Mouse (Mus musculus) activated CD4-positive, CD25-positive, alpha-beta regulatory T cell, adult 4 months (primary cell): ENCODE data around the gene Itgae. TPM values are rescaled to one million over a fixed set of nuclear protein-coding genes. Genes with fewer than 3 reads are reported as not detected.
A peak's percentile ranks its signal among the peaks of the same experiment; 100 is the strongest.

Source experiments
- ATAC-seq: one replicate; pipeline ENCODE4 v1.8.0; 2017
- polyA plus RNA-seq, 2 experiments: library from polyadenylated mRNA; unstranded; fragments of 100-300 nt; shearing (Covaris generic); gene quantifications; one replicate each; pipeline ENCODE4 v1.2.1; 2017

Itgae gene
- 100 to 1,000 TPM in 1 of 2 experiments, 10 to 100 TPM in 1; 94.7 to 118 TPM for polyA plus RNA-seq

- ATAC-seq, result no peak
Observed at GRCm38 (mm10) chr11:73090283-73090682, at the start of gene Itgae. Itgae (plus strand) TSS chr11:73090583.

DNA sequence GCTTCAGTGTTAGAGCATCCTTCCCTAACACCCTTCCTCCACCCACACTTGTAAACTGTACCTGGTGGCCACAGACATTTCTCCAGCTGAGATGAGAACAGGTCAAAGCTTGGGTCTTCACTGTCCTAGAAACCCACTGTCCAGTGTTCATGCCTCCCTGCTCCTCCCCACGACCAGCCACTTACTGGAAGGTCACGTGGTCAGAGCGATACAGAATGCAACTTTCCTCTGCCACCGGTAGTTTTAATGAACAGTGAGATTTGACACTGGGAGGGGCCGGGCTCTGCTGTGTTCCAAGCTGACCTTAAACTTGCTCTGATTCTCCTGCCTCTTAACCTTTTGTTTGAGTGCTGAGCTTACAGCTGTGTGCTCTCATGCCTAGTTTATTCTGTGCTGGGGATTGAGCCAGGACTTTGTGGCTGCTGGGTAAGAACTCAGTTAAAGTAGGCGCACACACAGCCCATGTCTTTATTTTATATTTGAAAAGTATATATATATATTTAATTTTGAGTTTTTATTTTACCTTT is 46.1 kb upstream of the Itgae start:
- no peak for ATAC-seq

- no peak for ATAC-seq
Observed at GRCm38 (mm10) chr11:73044789-73045188, 45.6 kb upstream of the Itgae start.

- peak; percentile 94 for ATAC-seq
Observed at GRCm38 (mm10) chr11:73047542-73047996, 42.8 kb upstream of the Itgae start, which contains the start of gene Ncbp3. Ncbp3 (plus strand) TSS chr11:73047783.

- ATAC-seq, result peak; percentile 47
Observed at GRCm38 (mm10) chr11:73048030-73048876, 42.1 kb upstream of the Itgae start.

GRCm38 (mm10) chr11:73049335-73049734 is 41.0 kb upstream of the Itgae start:
- no peak for ATAC-seq

- ATAC-seq, result no peak
Observed at GRCm38 (mm10) chr11:73052795-73053194, 37.6 kb upstream of the Itgae start.

GRCm38 (mm10) chr11:73057701-73058100 is 32.7 kb upstream of the Itgae start:
- no peak for ATAC-seq

GRCm38 (mm10) chr11:73059630-73060029 is 30.8 kb upstream of the Itgae start:
- no peak for ATAC-seq

GRCm38 (mm10) chr11:73061413-73061812 is 29.0 kb upstream of the Itgae start:
- no peak for ATAC-seq

DNA sequence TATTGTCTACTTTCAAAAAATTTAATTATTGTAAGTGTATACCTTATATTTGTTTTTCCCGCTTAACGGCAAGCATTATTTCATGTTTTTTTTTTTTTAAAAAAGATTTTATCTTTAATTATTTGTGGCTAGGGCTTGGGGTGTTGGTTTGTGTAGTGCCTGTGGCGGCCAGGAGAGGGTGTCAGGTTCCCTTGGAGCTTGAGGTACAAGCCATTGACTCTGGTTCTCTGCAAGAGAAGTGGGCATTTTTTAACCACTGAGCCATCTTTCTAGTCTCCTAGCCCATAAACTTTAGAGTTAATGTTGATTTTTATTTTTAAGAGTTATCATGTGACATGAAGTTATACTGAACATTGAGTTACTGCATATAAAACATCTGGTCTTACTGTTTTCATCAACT is 18.5 kb upstream of the Itgae start:
- peak; percentile 69 for ATAC-seq

DNA sequence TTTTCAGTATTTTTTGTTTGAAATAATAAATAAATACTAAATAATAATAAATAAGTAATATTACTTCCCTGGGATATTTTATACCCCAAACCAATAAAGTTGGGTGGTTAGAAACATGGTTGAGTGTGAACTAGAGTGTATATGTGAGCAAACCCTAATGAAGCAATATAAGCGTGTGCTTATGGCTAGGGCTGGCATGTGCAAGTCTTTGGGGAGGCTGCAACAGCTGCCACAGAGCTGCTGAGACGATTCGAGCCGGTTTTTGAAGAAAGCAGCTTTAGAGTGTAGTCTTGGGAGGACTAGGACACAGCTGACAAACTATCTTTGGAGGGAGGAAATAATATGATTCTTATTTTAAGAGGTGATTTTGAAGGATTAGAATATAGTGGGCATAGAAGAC is 14.1 kb upstream of the Itgae start:
- no peak for ATAC-seq

GRCm38 (mm10) chr11:73076733-73077132 is 13.7 kb upstream of the Itgae start:
- no peak for ATAC-seq

GRCm38 (mm10) chr11:73077211-73077720 is 13.1 kb upstream of the Itgae start:
- ATAC-seq, result no peak

- no peak for ATAC-seq
Observed at GRCm38 (mm10) chr11:73078615-73079014, 11.8 kb upstream of the Itgae start.

DNA sequence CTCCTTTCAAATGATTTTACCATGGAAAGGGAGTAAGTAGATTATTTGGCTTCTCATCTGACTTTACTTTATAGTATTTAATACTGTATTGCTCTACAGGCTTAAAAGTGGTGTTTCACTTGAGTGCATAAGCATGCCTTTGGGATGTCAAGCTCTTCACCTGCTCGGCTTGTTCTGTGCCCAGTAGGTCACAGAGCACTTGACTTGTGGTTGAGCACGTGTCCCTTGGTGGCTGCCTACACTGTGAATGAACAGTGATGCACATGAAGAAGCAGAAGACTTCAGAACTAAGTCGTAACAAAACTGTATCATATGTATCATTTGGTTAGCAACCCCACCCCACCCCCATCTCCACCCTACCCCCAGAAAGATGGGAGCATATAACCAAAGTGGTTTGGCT is 10.1 kb upstream of the Itgae start:
- no peak for ATAC-seq

GRCm38 (mm10) chr11:73084303-73084702 is 6.1 kb upstream of the Itgae start:
- ATAC-seq, result peak; percentile 85

GRCm38 (mm10) chr11:73084804-73085231 is 5.6 kb upstream of the Itgae start:
- ATAC-seq, result no peak

GRCm38 (mm10) chr11:73085391-73085790 is 5.0 kb upstream of the Itgae start:
- no peak for ATAC-seq

DNA sequence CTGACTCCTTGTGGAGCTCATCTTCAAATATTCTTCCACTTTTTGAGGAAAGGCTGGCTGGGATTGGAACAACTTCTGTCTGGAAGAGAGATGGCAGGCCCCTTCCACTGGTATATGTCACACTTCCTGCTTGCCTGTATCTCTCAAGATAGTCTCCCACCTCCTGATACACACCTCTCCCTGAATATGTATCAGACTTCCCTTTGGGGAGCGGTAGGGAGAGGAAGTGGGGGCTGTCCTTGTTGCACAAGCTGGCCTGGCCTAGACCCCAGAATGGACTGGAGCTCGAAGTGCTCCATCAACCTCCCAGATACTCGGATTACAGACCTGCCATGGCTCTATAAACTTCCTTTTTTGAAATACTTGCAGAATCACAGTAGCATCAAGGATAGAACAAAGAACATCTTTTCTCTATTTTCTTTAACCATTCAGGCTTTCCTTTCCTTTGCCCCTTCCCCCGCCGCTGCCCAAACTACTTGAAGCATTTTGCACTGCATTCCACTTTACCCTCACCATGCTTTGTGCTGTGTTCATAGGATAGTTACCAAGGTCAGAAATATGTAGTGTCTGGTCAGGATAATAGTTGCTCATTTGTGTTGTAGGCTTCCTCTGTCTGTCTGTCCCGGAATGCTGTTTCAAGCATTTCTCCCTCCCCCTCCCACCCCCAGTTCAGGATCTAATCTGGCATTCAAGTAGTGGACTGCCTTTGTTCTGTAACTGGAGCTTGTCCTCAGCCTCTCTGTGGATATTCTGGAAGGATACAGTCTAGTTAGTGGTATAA is 2.5 kb upstream of the Itgae start:
- no peak for ATAC-seq

DNA sequence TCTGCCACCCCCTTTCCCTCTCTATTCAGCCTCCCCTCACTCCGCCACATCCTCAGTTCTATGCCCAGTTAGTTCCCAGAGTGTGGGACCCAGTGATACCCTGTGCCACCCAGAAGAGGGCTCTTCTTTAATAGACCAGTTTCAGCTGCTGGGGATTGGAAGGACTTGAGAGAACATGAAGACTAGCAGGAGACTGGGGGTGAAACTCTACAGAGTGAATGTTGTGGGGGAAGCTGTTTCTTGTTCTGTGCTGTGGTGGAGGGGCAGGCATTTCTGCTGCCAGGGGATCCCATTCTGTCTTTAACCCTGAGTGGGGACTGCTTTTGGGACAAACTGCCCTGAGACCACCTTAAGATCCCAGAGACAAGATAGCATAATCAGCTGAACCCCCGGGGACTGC is 443 bp downstream of the Itgae start:
- no peak for ATAC-seq

GRCm38 (mm10) chr11:73092057-73092456 is 1.7 kb downstream of the Itgae start:
- ATAC-seq, result no peak

DNA sequence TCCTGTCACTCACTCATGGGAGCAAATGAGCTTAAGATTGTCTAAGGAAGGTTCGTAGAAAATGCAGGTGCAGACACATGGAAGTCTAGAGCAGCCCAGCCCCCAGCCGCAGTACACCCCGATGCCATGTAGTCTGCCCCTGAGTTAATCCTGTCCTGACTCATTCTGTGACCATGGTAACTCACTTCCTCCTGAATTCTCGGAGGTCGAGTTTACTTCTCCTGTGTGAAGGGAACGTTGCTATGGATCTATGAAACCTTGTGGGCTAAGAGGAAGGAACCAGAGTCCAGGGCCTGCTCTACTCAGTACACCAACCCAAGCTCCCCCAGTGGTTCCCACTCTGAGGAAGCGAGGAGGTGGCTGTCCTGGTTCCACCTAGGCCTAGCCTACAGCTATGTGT is 2.5 kb downstream of the Itgae start:
- ATAC-seq, result no peak
